In the genomic region with DNA sequence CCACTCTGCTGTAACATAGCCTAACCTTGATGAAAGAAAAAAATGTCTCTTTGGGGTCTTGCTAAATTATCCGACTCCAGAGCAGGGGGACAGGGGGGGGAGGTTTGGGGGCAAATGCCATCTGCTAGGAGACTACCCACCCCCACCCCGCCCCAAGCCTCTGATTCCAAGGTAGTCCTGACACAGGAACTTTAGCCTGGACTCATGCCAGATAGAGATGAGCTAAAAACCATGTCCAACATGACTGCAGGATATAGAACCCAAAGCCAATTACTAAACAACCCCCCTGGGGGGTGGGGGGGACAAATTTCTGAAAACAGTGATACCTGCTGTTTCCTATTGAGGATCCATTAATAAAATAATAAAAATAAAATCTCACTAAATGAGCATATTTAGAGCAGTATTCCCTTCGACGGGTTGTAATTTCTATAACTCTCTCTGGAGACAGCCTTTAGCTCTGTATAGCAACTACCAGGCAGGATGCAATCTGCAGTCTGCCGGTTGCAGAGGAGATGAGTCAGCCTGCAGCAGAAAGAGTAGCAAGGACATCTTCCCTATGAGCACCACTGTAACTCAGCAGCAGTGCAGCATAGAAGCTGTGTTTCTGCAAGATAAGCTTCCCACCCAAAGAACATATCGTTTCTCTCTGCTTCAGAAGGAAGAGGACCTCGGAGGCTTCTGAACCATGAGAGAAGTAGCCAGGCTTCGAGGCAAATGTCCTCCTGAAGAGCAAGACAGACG, we compare ENCODE assay signal across 13 mouse cellular contexts. TPM values are rescaled to one million over a fixed set of nuclear protein-coding genes. Genes with fewer than 3 reads are reported as not detected.
DNase-seq lines count a peak whose midpoint lies in the region; ATAC-seq lines count a peak whose summit lies in the region.
"Had no signal": no experiment of that assay in that cellular context is flagged by ENCODE, and none has a peak within 500 bp of the region (broad histone marks: within the 10 kb centered on the region; RNA-seq: fewer than 3 reads in every experiment).

No protein-coding gene starts in this region.

- H3K4me3 ChIP-seq in kidney, embryonic 15.5 days (replicated peaks) = no peak overlapping the region
- H3K4me3 ChIP-seq in embryonic facial prominence, embryonic 15.5 days (replicated peaks) = no peak overlapping the region
- H3K4me3 ChIP-seq: limb, embryonic 12.5 days had no signal

- H3K27me3 ChIP-seq in kidney, embryonic 15.5 days = no peaks in the 10 kb centered on the region
- H3K27me3 ChIP-seq in embryonic facial prominence, embryonic 15.5 days = no peaks in the 10 kb centered on the region
- H3K27me3 ChIP-seq: limb, embryonic 12.5 days had no signal

- no peak overlapping the region for H3K9ac ChIP-seq in kidney, embryonic 15.5 days
- no peak overlapping the region for H3K9ac ChIP-seq in embryonic facial prominence, embryonic 15.5 days
- H3K9ac ChIP-seq: limb, embryonic 12.5 days had no signal

- no peak for DNase-seq in kidney, postnatal 25 days
- peak; percentile 47 for DNase-seq in NIH3T3 (ENCODE audit: low read depth)
- no peak for DNase-seq in cerebellum, postnatal 4 days (ENCODE audit: low spot score in 2 of 2)
- DNase-seq in adrenal gland, postnatal 4 days (ENCODE audit: low spot score in 2 of 2) = no peak
- no peak for DNase-seq in thymus, postnatal 0 days (ENCODE audit: low spot score)
- DNase-seq: cerebellum, adult 11 months; kidney, adult 8-10 months; thymus, postnatal 25 days had no signal

- H3K9me3 ChIP-seq in kidney, embryonic 15.5 days (replicated peaks) = no peaks in the 10 kb centered on the region
- H3K9me3 ChIP-seq in embryonic facial prominence, embryonic 15.5 days (replicated peaks) = no peaks in the 10 kb centered on the region
- H3K9me3 ChIP-seq: limb, embryonic 12.5 days had no signal

- no peak overlapping the region for H3K4me2 ChIP-seq in kidney, embryonic 15.5 days
- no peak overlapping the region for H3K4me2 ChIP-seq in embryonic facial prominence, embryonic 15.5 days (replicated peaks)
- H3K4me2 ChIP-seq: limb, embryonic 12.5 days had no signal

- H3K36me3 ChIP-seq in kidney, embryonic 15.5 days = no peaks in the 10 kb centered on the region
- H3K36me3 ChIP-seq in embryonic facial prominence, embryonic 15.5 days = no peaks in the 10 kb centered on the region
- H3K36me3 ChIP-seq: limb, embryonic 12.5 days had no signal

- ATAC-seq in kidney, embryonic 15.5 days (replicated peaks; ENCODE audit: low FRiP score) = 0 out of 2 replicates have a peak, but pooled peaks have one; percentile 68
- ATAC-seq in embryonic facial prominence, embryonic 15.5 days (ENCODE audit: insufficient number of reproducible peaks, low FRiP score, low TSS enrichment, low read depth) = no peak
- ATAC-seq in megakaryocyte progenitor cell, adult 5-6 weeks (replicated peaks; ENCODE audit: poor library complexity) = peak; percentile 74

- no peak overlapping the region for H3K27ac ChIP-seq in kidney, embryonic 15.5 days
- H3K27ac ChIP-seq in embryonic facial prominence, embryonic 15.5 days (replicated peaks) = peak overlapping the region; percentile 63; the same call in 1 of the 2 replicates
- H3K27ac ChIP-seq: limb, embryonic 12.5 days had no signal

- H3K4me1 ChIP-seq in kidney, embryonic 15.5 days = no peaks in the 10 kb centered on the region
- H3K4me1 ChIP-seq in embryonic facial prominence, embryonic 15.5 days = peaks cover 8% of the 10 kb centered on the region; the same call in 1 of the 2 replicates

- 75% methylated on average over 9 of the region's 9 CpGs for WGBS in kidney, embryonic 15.5 days
- WGBS in embryonic facial prominence, embryonic 15.5 days = 63% methylated on average over 9 of the region's 9 CpGs

RNA-seq across cellular contexts. Expression of a gene that starts 55.1 kb away (rescaled TPM):
- 0.10 and 0.23 TPM in 2 replicates for polyA plus RNA-seq in kidney, embryonic 15.5 days (2015; fragmentation: Nextera tagmentation; extraction: Ambion mirVana)
- polyA plus RNA-seq in embryonic facial prominence, embryonic 15.5 days (2015; fragmentation: Nextera tagmentation; extraction: Ambion mirVana) = not detected in 2 replicates
- total RNA-seq in megakaryocyte progenitor cell, adult 5-6 weeks (2015) = not detected in 2 replicates
- total RNA-seq in megakaryocyte progenitor cell, adult 5-6 weeks (2017) = 0.12 TPM in 1 of 2 replicates, not detected in the other
- total RNA-seq in adrenal gland, postnatal 4 days (2021) = not detected
- polyA plus RNA-seq in thymus, postnatal 0 days (2015; fragmentation: Nextera tagmentation; extraction: Ambion mirVana) = 2.8 and 3.9 TPM in 2 replicates
- polyA plus RNA-seq: forebrain, embryonic 16.5 days; limb, embryonic 12.5 days had no signal
